Mouse (Mus musculus) lung, embryonic 14.5 days (tissue): ENCODE data around the gene Maml2. TPM values are rescaled to one million over a fixed set of nuclear protein-coding genes. Genes with fewer than 3 reads are reported as not detected.

Experiments
- ATAC-seq: fragments of 200-750 bp; cut with Nextera tagmentation; 2 replicates; pipeline ENCODE4 v1.8.0; 2017; ENCODE audit warnings: mild to moderate bottlenecking, moderate TSS enrichment, moderate library complexity; ENCODE audit not compliant: insufficient read depth
- DNase-seq: peaks from one replicate; pipeline ENCODE4 v3.0.0-alpha.2; 2015
- H3K27ac ChIP-seq: fragments of 300-500 bp; sonication (generic); 2 replicates; pipeline ENCODE4 v1.5.1; 2014; ENCODE audit warnings: low read depth, mild to moderate bottlenecking, moderate library complexity
- H3K27me3 ChIP-seq: fragments of 300-500 bp; sonication (generic); 2 replicates; pipeline ENCODE4 v1.6.1; 2014; ENCODE audit warnings: low read length, control low read depth; ENCODE audit not compliant: insufficient read depth
- H3K36me3 ChIP-seq: fragments of 300-500 bp; sonication (generic); 2 replicates; pipeline ENCODE4 v1.6.1; 2014; ENCODE audit warnings: control low read depth; ENCODE audit not compliant: insufficient read depth
- H3K4me1 ChIP-seq: fragments of 300-500 bp; sonication (generic); 2 replicates; pipeline ENCODE4 v1.6.1; 2014; ENCODE audit warnings: antibody characterized with exemption, control low read depth; ENCODE audit not compliant: insufficient read depth
- H3K4me2 ChIP-seq: fragments of 300-500 bp; sonication (generic); 2 replicates; pipeline ENCODE4 v1.6.1; 2014; ENCODE audit warnings: mild to moderate bottlenecking
- H3K4me3 ChIP-seq: fragments of 300-500 bp; sonication (generic); 2 replicates; pipeline ENCODE4 v1.5.1; 2014; ENCODE audit warnings: low read depth, low read length
- H3K9ac ChIP-seq: fragments of 300-500 bp; sonication (generic); 2 replicates; pipeline ENCODE4 v1.6.1; 2014
- H3K9me3 ChIP-seq: fragments of 300-500 bp; sonication (generic); 2 replicates; pipeline ENCODE4 v1.6.1; 2016; ENCODE audit warnings: low read depth, low read length, control low read depth
- CTCF ChIP-seq: IDR thresholded peaks from 2 replicates; pipeline ENCODE4 v1.5.1; 2016; ENCODE audit warnings: antibody characterized with exemption, low read depth
- WGBS: fragments of 180-500 bp; shearing (Covaris S2); extraction: QIAGEN DNeasy Blood & Tissue Kit; methylation state at CpG from one replicate; pipeline ENCODE4 v1.1.7; 2014; 5-methylcytosine and 5-hydroxymethylcytosine counted together
- polyA plus RNA-seq: library from polyadenylated mRNA; unstranded; fragments of >200 nt; fragmentation: Nextera tagmentation; extraction: Ambion mirVana; gene quantifications from 2 replicates; pipeline ENCODE4 v1.2.1, GENCODE M21; 2014

Maml2 gene
- polyA plus RNA-seq, 1 experiment from 2014 or later = 12.3 TPM

DNA sequence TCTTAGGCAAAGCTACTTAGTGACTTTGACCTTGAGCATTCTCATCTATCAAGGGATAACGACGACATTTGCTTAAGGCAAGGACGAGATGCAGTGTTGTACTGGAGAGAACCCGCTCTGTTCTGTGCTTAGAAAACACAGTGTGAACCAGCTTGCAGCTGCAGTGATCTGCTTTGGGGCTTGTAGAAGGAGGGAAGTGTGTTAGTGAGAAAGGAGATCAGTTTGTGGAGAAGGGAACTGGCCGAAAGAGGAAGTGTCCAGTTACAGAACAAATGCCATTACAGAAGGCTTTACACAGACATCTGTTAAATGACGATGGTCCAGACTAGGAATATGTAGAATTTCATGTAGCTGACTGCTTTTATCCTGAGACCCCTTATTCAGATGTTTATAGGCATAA lies 243.0 kb downstream of the Maml2 start:
- Histone ChIP-seq H3K4me3 (no peak overlapping the region), H3K36me3 (no peaks in the 10 kb centered on the region), H3K27me3 (no peaks in the 10 kb centered on the region), H3K9me3 (no peaks in the 10 kb centered on the region), H3K4me2 (no peak overlapping the region), H3K9ac (no peak overlapping the region), H3K4me1 (peaks cover 13% of the 10 kb centered on the region), H3K27ac (no peak overlapping the region)
- ATAC-seq = no peak
- 33% methylated on average over 6 of the region's 6 CpGs for WGBS
- no peak for DNase-seq
- no peak for TF ChIP-seq CTCF

- Histone ChIP-seq H3K9me3 (no peaks in the 10 kb centered on the region), H3K4me1 (peaks cover 8% of the 10 kb centered on the region; the same call in 1 of the 2 replicates), H3K27ac (0 out of 2 replicates have a peak overlapping the region, but pooled peaks have one; percentile 58), H3K27me3 (no peaks in the 10 kb centered on the region), H3K4me2 (peak overlapping the region; percentile 20; the same call in 1 of the 2 replicates), H3K4me3 (no peak overlapping the region), H3K36me3 (no peaks in the 10 kb centered on the region), H3K9ac (no peak overlapping the region)
- peak; percentile 80 for DNase-seq
- TF ChIP-seq CTCF = no peak
- 31% methylated on average over 8 of the region's 8 CpGs for WGBS
- peak; percentile 85 for ATAC-seq
Observed at GRCm38 (mm10) chr9:13543167-13543566, 245.4 kb downstream of the Maml2 start.

DNA sequence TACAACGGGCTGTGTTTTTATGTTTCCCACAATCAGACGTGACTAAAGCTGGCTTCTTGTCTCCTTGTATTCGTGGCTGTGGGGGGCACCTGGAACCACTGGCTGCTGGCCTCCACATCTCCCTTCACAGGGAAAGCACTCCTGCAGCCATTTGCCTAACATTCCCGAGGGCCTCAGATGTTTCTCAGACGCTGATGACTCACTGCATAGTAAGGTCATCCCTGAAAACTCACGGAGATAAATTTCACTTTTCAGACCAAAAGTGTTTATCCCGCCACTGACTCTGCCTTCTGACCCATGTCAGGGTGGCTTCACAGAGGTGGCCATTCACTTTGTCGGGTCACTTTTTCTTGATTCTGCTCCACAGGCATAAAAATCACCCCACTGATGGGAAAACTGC lies 246.4 kb downstream of the Maml2 start:
- no peak overlapping the region for H3K4me3 ChIP-seq
- ATAC-seq (no peak), DNase-seq (no peak)
- no peak overlapping the region for H3K27ac ChIP-seq
- no peaks in the 10 kb centered on the region for H3K36me3 ChIP-seq
- no peak overlapping the region for H3K4me2 ChIP-seq
- TF ChIP-seq CTCF = no peak
- H3K27me3 ChIP-seq = no peaks in the 10 kb centered on the region
- 51% methylated on average over 8 of the region's 8 CpGs for WGBS
- no peaks in the 10 kb centered on the region for H3K9me3 ChIP-seq
- peaks cover 4% of the 10 kb centered on the region; the same call in 1 of the 2 replicates for H3K4me1 ChIP-seq
- H3K9ac ChIP-seq = no peak overlapping the region

DNA sequence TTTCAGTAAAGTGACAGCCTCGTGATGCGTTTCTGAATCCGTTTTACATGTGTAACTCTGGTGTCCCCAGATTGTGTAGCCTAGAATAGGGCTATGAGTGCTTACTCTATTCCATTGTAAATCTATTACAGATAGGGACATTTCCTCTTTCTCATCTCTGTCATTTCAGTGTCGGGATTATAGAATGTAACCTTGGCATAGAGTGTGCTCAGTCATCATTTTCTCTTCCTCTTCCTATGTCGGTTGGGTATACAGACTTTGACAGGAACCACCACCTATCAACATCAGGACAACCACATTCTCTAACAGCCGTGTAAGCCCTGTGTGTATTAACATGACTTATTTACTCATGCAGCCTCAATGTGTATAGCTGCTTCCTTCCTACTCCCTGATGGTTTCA lies 248.0 kb downstream of the Maml2 start:
- ATAC-seq = no peak
- no peak for DNase-seq
- H3K27me3 ChIP-seq = no peaks in the 10 kb centered on the region
- WGBS = 67% methylated on average over 6 of the region's 6 CpGs
- H3K4me1 ChIP-seq = peaks cover 4% of the 10 kb centered on the region; the same call in 1 of the 2 replicates
- H3K9me3 ChIP-seq = no peaks in the 10 kb centered on the region
- no peak for TF ChIP-seq CTCF
- no peaks in the 10 kb centered on the region for H3K36me3 ChIP-seq
- no peak overlapping the region for H3K4me2 ChIP-seq
- H3K9ac ChIP-seq = no peak overlapping the region
- no peak overlapping the region for H3K27ac ChIP-seq
- no peak overlapping the region for H3K4me3 ChIP-seq

- no peak overlapping the region for H3K4me2 ChIP-seq
- DNase-seq (no peak), ATAC-seq (no peak)
- H3K9ac ChIP-seq = no peak overlapping the region
- no peak overlapping the region for H3K27ac ChIP-seq
- no peak overlapping the region for H3K4me3 ChIP-seq
- TF ChIP-seq CTCF = no peak
- H3K27me3 ChIP-seq = no peaks in the 10 kb centered on the region
- no peaks in the 10 kb centered on the region for H3K4me1 ChIP-seq
- WGBS = 59% methylated on average over 3 of the region's 3 CpGs
- no peaks in the 10 kb centered on the region for H3K9me3 ChIP-seq
- no peaks in the 10 kb centered on the region for H3K36me3 ChIP-seq
Observed at GRCm38 (mm10) chr9:13549911-13550310, 252.2 kb downstream of the Maml2 start.

DNA sequence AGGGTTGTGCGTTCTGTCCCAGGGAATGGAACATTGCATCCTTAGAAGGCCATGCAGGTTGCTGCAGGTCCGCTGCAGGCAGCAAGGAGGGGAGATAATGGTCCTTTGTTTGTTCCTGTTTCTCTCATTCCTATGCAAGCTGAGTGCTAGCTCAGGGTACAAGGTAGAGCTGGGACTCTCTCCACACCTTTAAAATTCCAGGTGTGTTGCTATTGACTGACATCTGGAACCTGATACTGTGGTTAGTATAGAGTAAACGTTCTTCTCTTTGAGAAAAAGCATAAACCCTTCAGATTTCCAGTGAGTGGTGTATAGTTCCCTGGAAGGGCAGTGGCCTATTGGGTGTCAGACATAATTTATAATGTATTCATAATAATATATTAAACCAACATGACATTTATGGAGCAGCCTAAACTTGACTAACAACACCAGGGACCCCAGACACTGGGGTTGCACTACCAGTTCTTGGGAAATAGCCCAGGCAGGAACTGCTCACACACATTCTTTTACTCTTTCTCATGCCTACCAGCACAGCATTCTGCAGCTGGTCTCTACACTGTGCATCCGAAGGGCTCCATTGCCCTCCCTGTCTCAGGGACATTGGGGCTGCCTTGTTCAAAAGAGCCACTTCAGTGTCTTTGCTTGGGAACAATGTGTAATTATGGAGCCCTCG lies 254.8 kb downstream of the Maml2 start:
- Histone ChIP-seq H3K4me3 (no peak overlapping the region), H3K9ac (no peak overlapping the region), H3K27me3 (no peaks in the 10 kb centered on the region), H3K36me3 (no peaks in the 10 kb centered on the region), H3K27ac (no peak overlapping the region), H3K9me3 (no peaks in the 10 kb centered on the region), H3K4me1 (no peaks in the 10 kb centered on the region), H3K4me2 (no peak overlapping the region)
- DNase-seq (no peak), ATAC-seq (peak; percentile 68; the same call in 1 of the 2 replicates)
- TF ChIP-seq CTCF = no peak
- 52% methylated on average over 5 of the region's 5 CpGs for WGBS

GRCm38 (mm10) chr9:13554773-13555172 lies 257.0 kb downstream of the Maml2 start:
- Histone ChIP-seq H3K4me1 (no peaks in the 10 kb centered on the region), H3K4me2 (no peak overlapping the region), H3K9ac (no peak overlapping the region), H3K4me3 (no peak overlapping the region), H3K27ac (no peak overlapping the region), H3K9me3 (no peaks in the 10 kb centered on the region), H3K27me3 (no peaks in the 10 kb centered on the region), H3K36me3 (no peaks in the 10 kb centered on the region)
- ATAC-seq (no peak), DNase-seq (no peak)
- TF ChIP-seq CTCF = no peak
- WGBS = 74% methylated on average over 5 of the region's 5 CpGs
